Mouse (Mus musculus) myocyte (in vitro differentiated cells): ENCODE measurements around the gene Dennd5b.

Experiments used
- E2F4 ChIP-seq: IDR thresholded peaks from one replicate; pipeline ENCODE4 v1.6.1; 2011; ENCODE audit warnings: mild to moderate bottlenecking, control low read depth, moderate library complexity; ENCODE audit not compliant: insufficient read depth
- POLR2A ChIP-seq: IDR thresholded peaks from one replicate; pipeline ENCODE4 v1.6.1; 2011; ENCODE audit warnings: low read depth, mild to moderate bottlenecking, control low read depth, moderate library complexity; ENCODE audit not compliant: insufficient read length
- TCF12 ChIP-seq: IDR thresholded peaks from one replicate; pipeline ENCODE4 v1.6.1; 2011; ENCODE audit warnings: mild to moderate bottlenecking, control low read depth; ENCODE audit not compliant: poor library complexity, insufficient read depth, severe bottlenecking
- USF1 ChIP-seq: IDR thresholded peaks from one replicate; pipeline ENCODE4 v1.6.1; 2011; ENCODE audit warnings: low read depth, mild to moderate bottlenecking, control low read depth, moderate library complexity

- no peak for TF ChIP-seq USF1
- no peak for TF ChIP-seq POLR2A
- no peak for TF ChIP-seq TCF12
- TF ChIP-seq E2F4, result no peak
Measured at GRCm38 (mm10) chr6:148986003-148986402, 115.5 kb downstream of the Dennd5b start.
